Mouse (Mus musculus) brain, embryonic 14.5 days (tissue): ENCODE data around the gene Thap3. TPM values are rescaled to one million over a fixed set of nuclear protein-coding genes. Genes with fewer than 3 reads are reported as not detected.
A peak's percentile ranks its signal among the peaks of the same experiment; 100 is the strongest.

Experiments used
- DNase-seq: peaks from one replicate; pipeline ENCODE4 v3.0.0-alpha.2; 2011; ENCODE audit warnings: low read depth
- CTCF ChIP-seq: fragments of 200-500 bp; IDR thresholded peaks from 2 replicates; pipeline ENCODE4 v1.5.1; 2012; ENCODE audit warnings: inconsistent platforms, mild to moderate bottlenecking, moderate library complexity, borderline replicate concordance; ENCODE audit not compliant: insufficient read depth, insufficient read length; ENCODE audit errors: extremely low read depth
- POLR2A ChIP-seq: fragments of 200-500 bp; IDR thresholded peaks from 2 replicates; pipeline ENCODE4 v1.6.1; 2012; ENCODE audit warnings: mild to moderate bottlenecking, inconsistent platforms, borderline replicate concordance; ENCODE audit not compliant: poor library complexity, insufficient read depth, insufficient read length, severe bottlenecking; ENCODE audit errors: extremely low read depth
- polyA plus RNA-seq: library from polyadenylated mRNA; depleted of rRNA; stranded (reverse); fragments of >200 nt; gene quantifications from 2 replicates; pipeline ENCODE4 v1.2.3, GENCODE M21; 2012; rRNA removed

The Thap3 gene
- polyA plus RNA-seq, 1 experiment = 37.9 TPM

DNA sequence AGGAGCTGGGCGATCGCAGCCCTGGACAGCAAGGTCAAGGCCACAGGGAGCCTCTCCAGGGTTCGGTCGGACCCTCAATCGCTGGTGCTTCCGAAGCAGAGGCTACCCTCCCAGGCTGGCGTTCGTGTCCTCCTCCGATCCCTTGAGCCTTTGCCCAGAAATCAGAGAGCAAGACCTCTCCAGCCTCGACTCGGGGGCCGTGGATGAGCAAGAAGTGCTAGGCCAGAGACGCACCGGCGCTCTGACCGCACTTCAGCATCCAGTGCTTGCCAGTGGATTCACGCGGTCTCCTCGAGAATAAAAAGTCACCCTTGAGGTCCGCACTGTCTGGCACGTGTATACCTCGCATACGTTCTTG, 54.6 kb downstream of the Thap3 start:
- TF ChIP-seq CTCF (no peak), POLR2A (no peak)
- DNase-seq = no peak

DNA sequence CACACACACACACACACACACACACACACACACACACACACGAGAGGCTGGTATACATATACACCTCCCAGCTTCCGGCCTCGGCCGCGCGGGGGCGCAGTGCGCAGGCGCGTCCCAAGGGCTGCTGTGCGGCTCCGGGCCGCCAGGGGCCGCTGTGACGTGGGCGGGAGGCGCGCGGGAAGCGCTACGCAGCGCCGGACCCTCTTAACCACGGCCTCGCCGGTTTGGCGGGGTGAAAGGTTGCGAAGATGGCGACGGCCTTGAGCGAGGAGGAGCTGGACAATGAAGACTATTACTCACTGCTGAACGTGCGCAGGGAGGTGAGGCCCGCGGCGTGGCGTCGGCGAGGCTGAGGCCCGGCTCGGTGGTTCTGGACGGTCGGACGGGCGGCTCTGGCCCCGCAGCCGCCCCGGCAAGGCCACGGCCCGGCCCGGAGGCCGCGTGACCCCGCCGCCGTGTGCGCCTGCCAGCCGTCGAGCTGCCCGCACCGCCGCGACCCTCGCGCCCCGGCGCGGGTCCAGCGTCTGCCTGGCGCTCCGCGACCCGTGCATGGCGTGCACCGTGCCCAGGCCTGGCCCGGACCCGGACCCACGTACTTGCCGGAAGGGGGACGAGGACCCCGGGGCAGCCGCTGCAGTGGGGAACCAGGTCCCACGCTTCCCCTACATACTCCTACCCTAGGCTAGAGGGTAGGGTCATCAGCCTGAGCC, 55.1 kb downstream of the Thap3 start, which contains the start of gene Dnajc11:
TSS of gene Dnajc11 (plus strand) at position 187 of the 710 bp plus-strand sequence.
- peak; percentile 99 for TF ChIP-seq CTCF
- peak; percentile 44; the same call in 1 of the 2 replicates for TF ChIP-seq POLR2A
- DNase-seq = peak; percentile 97

Other genes starting within 250 kb of the Thap3 start
- gene Camta1, start 127.1 kb downstream of the Thap3 start, polyA plus RNA-seq = 64.3 and 92.9 TPM in 2 replicates
- 84.0 and 84.3 TPM in 2 replicates for gene Dnajc11, start 55.3 kb downstream of the Thap3 start, polyA plus RNA-seq
- 18.4 and 19.6 TPM in 2 replicates for gene Phf13, start 7.3 kb upstream of the Thap3 start, polyA plus RNA-seq
- gene Klhl21, start 19.8 kb upstream of the Thap3 start, polyA plus RNA-seq = 3.7 and 5.0 TPM in 2 replicates
- gene Zbtb48, start 38.7 kb upstream of the Thap3 start, polyA plus RNA-seq = 26.8 and 33.6 TPM in 2 replicates
- 0.37 and 0.58 TPM in 2 replicates for gene Tas1r1, start 49.6 kb upstream of the Thap3 start, polyA plus RNA-seq
- gene Nol9, start 50.3 kb upstream of the Thap3 start, polyA plus RNA-seq = 23.4 and 28.8 TPM in 2 replicates
- 14.0 and 18.6 TPM in 2 replicates for gene Plekhg5, start 83.5 kb upstream of the Thap3 start, polyA plus RNA-seq
- 3.8 and 4.4 TPM in 2 replicates for gene Tnfrsf25, start 126.9 kb upstream of the Thap3 start, polyA plus RNA-seq
- gene Espn, start 163.4 kb upstream of the Thap3 start, polyA plus RNA-seq = 0.38 and 0.48 TPM in 2 replicates
- gene Hes2, start 169.9 kb upstream of the Thap3 start, polyA plus RNA-seq = not detected in 2 replicates
- gene Acot7, start 189.1 kb upstream of the Thap3 start, polyA plus RNA-seq = 178 and 244 TPM in 2 replicates